Mouse (Mus musculus) CD4-positive, CD25-positive, alpha-beta regulatory T cell, adult 4 months (primary cell): ENCODE data around the gene Prf1. TPM values are rescaled to one million over a fixed set of nuclear protein-coding genes. Genes with fewer than 3 reads are reported as not detected.

ENCODE experiments used
- ATAC-seq: one replicate; pipeline ENCODE4 v1.8.0; 2017
- polyA plus RNA-seq, 2 experiments: library from polyadenylated mRNA; unstranded; fragments of 100-300 nt; shearing (Covaris generic); gene quantifications; one replicate each; pipeline ENCODE4 v1.2.1; 2017

Prf1 gene
- polyA plus RNA-seq = 10 to 100 TPM in 1 of 2 experiments, 1 to 10 TPM in 1; 6.8 to 14.3 TPM

GRCm38 (mm10) chr10:61297477-61297876, at the start of gene Prf1:
Gene Prf1 (plus strand): TSS chr10:61297833.
- ATAC-seq = peak; percentile 93

- no peak for ATAC-seq
Observed at GRCm38 (mm10) chr10:61248596-61249114, 49.0 kb upstream of the Prf1 start.

GRCm38 (mm10) chr10:61249951-61250350, 47.7 kb upstream of the Prf1 start:
- ATAC-seq = no peak

- no peak for ATAC-seq
Observed at GRCm38 (mm10) chr10:61254761-61255160, 42.9 kb upstream of the Prf1 start.

GRCm38 (mm10) chr10:61255190-61255589, 42.4 kb upstream of the Prf1 start:
- ATAC-seq = no peak

- no peak for ATAC-seq
Observed at GRCm38 (mm10) chr10:61256665-61257064, 41.0 kb upstream of the Prf1 start.

- no peak for ATAC-seq
Observed at GRCm38 (mm10) chr10:61258131-61258530, 39.5 kb upstream of the Prf1 start.

- no peak for ATAC-seq
Observed at GRCm38 (mm10) chr10:61261229-61262156, 36.1 kb upstream of the Prf1 start.

GRCm38 (mm10) chr10:61263606-61264005, 34.0 kb upstream of the Prf1 start:
- ATAC-seq = no peak

GRCm38 (mm10) chr10:61267378-61267777, 30.3 kb upstream of the Prf1 start:
- ATAC-seq = no peak

- no peak for ATAC-seq
Observed at GRCm38 (mm10) chr10:61272089-61272626, 25.5 kb upstream of the Prf1 start.

- ATAC-seq = no peak
Observed at GRCm38 (mm10) chr10:61272631-61273030, 25.0 kb upstream of the Prf1 start.

- ATAC-seq = no peak
Observed at GRCm38 (mm10) chr10:61273081-61273843, 24.4 kb upstream of the Prf1 start, which contains the start of gene Adamts14. Gene Adamts14 (minus strand): TSS chr10:61273438.

- ATAC-seq = no peak
Observed at GRCm38 (mm10) chr10:61273844-61274215, 23.8 kb upstream of the Prf1 start.

GRCm38 (mm10) chr10:61274532-61274931, 23.1 kb upstream of the Prf1 start:
- ATAC-seq = no peak

- ATAC-seq = peak; percentile 74
Observed at GRCm38 (mm10) chr10:61275669-61276110, 21.9 kb upstream of the Prf1 start.

- ATAC-seq = no peak
Observed at GRCm38 (mm10) chr10:61277051-61277450, 20.6 kb upstream of the Prf1 start.

- ATAC-seq = no peak
Observed at GRCm38 (mm10) chr10:61277918-61278674, 19.5 kb upstream of the Prf1 start.

GRCm38 (mm10) chr10:61281115-61281514, 16.5 kb upstream of the Prf1 start:
- ATAC-seq = no peak

- ATAC-seq = no peak
Observed at GRCm38 (mm10) chr10:61284309-61284708, 13.3 kb upstream of the Prf1 start.

- no peak for ATAC-seq
Observed at GRCm38 (mm10) chr10:61285271-61285670, 12.4 kb upstream of the Prf1 start.

- ATAC-seq = no peak
Observed at GRCm38 (mm10) chr10:61286246-61286645, 11.4 kb upstream of the Prf1 start.
